Mouse (Mus musculus): Measurements from ENCODE around the gene Kxd1. TPM values are rescaled to one million over a fixed set of nuclear protein-coding genes. Genes with fewer than 3 reads are reported as not detected.

The Kxd1 gene
- 84.7 TPM for polyA plus RNA-seq (2017; shearing (Covaris generic))

DNA sequence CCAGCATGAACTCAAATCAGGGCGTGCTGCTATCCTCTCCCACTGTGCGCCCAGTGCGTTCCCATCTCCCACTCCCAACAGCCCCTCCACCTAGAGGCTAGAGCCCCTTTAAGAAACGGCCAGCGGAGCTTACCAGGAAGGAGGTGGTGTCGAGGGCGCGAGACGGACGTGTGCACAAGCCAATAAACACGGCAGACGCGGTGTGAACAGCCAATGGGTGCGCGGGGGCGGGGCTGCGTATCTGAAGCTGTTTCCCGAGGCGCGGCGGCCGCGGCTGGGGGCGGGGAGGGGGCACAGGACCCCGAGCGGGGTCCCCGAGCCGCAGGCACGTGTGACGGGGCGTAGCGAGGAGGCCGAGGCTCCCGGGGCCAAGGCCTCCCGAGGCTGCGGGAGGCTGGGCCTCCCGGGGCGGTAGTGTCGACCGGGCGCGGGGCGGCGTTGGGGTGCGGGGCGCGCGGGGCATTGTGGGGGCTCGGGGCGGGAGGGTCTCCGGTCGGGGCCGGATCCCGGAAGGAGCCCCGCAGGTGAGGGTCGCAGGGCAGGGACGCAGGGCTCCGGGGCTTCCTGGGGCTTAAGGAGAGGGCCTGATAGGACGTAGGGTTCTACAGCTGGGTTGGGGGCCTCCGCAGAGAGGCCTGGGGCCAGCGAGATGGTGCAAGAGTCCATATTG lies at the start of gene Kxd1, which contains the start of gene Fkbp8:
Gene Kxd1, minus strand, starts transcription at position 445 of the 670 bp plus-strand sequence.
Gene Fkbp8, plus strand, starts transcription at position 213 of the 670 bp plus-strand sequence.

DNA sequence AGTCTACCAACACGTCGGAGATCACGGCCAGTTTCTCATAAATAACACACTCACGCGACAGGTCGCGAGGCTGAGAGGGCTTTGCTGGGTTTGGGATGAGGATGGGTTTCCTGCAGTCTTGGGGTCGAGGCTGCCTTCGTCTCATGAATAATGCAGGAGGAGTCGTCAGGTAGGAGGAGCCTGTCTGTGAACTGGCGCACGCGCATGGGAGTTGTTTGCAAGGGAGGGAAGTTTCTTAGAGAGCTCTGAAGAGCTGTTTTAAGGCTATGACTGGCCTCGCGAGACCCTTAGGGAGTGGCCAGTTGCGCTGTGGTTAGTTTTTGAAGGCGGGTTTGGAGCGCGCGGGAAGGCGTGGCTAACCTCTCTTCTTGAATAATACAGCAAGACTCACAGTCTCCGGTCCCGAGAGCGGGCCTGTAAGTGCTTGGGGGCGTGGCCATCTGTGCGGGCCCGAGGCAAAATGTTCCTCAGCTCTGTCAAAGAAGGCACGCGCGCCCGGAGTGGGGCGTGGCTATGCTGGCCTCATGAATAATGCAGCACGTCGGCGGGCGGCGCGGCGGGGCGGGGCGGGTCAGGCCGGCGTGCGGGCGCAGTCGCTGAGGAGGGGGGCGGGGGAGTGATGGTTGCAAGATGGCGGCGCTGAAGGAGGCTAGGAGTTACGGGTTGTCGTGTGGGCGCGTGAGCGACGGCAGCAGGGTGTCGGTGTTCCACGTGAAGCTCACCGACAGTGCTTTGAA lies 11.5 kb upstream of the Kxd1 start, which contains the start of gene Ell:
Gene Ell, plus strand, starts transcription at position 381 of the 737 bp plus-strand sequence.

DNA sequence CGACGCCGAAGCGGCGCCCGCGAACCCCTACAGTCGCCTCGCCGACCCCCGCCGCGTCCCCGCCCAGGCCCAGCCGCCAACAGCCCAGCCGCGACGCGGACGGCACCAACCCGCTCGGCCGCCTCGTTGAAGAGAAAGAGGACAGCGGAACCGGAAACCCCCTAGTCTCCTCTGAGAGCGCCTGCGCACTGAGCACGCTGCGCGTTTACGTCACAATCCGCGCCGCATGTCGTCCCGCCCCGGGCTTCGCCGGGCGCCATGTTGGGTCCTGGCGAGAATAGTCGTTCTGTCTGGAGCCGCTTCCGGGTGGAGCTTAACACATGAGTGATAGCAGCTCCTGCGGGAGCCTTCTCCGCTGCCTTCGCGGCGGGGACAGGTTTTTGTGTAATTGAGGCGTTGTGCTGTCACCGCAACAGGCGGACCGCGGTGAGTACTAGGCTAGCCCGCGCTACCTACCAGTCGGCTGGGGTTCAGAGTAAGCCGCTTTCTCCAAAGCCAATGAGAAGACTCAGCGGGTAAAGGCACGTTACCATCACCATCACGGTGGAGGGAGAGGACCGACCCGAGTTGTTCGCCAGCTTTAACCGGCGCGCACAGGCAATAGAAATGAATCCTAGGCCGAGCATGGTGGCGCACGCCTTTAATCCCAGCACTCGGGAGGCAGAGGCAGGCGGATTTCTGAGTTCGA lies 17.4 kb downstream of the Kxd1 start, which contains the start of gene Uba52:
Gene Uba52, minus strand, starts transcription at position 574 of the 688 bp plus-strand sequence.

DNA sequence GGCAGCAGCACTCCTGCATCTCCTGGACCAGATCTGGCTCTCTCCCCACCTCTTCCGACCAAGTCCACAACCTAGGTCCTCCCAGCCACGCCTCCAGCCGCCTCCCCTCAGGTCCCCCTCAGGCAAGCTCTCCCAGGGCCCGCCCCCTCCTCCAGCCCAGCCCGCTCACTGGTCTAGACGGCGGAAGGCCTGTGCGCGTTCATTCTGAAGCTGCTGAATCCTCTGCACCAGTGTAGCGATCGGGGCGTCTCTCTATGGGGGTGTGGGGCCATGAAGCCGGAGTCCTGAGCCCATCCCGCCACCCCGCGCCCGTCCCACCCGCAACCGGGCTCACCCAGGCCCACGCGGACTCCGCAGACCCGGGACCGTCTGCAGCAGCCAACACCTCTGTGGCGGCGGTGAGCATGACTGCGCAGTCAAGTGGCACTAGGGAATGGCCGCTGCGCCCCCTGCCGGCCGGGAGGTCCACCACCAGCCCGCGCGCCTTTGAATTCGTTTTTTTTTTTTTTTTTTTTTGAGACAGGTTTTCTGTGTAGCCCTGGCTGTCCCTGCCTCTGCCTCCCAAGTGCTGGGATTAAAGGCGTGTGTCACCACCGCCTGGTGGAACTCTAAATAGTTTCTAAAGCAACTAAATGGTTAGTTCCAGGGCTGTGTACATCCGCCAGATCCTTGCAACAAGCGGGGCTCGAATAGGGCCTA lies 21.3 kb downstream of the Kxd1 start, which contains the start of gene Rex1bd:
Gene Rex1bd, minus strand, starts transcription at position 425 of the 699 bp plus-strand sequence.

DNA sequence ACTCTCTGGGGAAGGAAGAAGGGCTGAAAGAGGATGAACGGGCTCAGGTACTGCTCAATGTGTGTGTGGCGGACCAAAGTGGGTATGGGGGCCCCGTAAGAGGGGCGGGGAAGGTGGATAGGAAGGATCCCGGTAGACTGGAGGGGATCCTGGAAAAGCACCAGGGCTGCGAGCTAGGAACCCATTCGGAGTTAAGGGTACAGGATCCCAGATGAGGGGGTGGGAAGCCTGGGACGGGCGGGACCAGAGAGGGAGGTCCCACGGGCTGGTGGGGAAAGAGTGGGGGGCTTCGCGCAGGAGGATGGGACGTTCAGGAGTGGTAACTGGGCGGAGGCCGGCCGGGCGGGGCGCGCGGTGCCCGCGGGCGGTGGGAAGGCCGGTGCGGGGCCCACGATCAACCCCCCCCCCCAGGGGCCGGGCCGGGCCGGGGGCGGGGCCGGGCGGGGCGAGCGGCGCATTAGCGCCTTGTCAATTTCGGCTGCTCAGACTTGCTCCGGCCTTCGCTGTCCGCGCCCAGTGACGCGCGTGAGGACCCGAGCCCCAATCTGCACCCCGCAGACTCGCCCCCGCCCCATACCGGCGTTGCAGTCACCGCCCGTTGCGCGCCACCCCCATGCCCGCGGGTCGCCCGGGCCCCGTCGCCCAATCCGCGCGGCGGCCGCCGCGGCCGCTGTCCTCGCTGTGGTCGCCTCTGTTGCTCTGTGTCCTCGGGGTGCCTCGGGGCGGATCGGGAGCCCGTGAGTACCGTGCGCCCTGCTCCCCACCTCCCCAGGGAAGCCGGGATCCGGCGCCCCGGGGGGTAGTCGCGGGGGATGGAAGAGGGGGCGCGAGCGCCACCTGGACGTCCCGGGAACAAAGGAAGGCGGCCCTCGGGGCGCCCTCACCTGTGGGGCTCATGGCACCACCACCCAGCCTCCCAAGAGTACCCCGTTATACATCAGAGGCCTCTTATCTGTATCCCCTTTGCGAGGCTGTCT lies 34.8 kb downstream of the Kxd1 start, which contains the start of gene Crlf1:
Gene Crlf1, plus strand, starts transcription at position 495 of the 977 bp plus-strand sequence.

DNA sequence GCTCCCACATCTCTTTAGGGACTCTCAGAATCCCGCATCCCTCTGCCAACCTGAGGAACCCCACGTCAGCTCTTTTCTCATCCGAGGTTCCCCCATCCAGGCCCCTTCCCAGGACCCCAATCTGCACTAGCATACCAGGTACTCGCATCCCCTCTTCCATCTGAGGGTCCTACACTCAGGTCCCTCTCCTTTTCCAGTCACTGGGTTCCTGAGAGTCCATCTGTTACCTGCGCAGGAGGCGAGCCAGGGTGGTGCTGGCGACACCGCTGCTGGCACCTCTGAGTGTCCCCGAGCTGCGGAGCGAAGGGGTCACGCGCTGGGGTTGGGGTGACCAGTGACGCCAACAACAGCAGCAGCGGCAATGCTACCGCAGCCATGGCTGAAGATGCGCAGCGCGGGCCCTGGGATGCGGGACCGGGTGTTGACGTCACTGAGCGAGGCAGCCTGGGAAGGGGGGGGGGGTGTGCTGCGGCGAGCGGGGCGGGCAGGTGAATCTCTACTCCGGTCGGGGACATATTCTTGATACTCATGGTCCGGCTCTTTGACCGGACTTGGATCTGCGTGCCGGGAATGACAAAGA lies 40.7 kb downstream of the Kxd1 start, which contains the start of gene Tmem59l:
Gene Tmem59l, minus strand, starts transcription at position 418 of the 580 bp plus-strand sequence.

DNA sequence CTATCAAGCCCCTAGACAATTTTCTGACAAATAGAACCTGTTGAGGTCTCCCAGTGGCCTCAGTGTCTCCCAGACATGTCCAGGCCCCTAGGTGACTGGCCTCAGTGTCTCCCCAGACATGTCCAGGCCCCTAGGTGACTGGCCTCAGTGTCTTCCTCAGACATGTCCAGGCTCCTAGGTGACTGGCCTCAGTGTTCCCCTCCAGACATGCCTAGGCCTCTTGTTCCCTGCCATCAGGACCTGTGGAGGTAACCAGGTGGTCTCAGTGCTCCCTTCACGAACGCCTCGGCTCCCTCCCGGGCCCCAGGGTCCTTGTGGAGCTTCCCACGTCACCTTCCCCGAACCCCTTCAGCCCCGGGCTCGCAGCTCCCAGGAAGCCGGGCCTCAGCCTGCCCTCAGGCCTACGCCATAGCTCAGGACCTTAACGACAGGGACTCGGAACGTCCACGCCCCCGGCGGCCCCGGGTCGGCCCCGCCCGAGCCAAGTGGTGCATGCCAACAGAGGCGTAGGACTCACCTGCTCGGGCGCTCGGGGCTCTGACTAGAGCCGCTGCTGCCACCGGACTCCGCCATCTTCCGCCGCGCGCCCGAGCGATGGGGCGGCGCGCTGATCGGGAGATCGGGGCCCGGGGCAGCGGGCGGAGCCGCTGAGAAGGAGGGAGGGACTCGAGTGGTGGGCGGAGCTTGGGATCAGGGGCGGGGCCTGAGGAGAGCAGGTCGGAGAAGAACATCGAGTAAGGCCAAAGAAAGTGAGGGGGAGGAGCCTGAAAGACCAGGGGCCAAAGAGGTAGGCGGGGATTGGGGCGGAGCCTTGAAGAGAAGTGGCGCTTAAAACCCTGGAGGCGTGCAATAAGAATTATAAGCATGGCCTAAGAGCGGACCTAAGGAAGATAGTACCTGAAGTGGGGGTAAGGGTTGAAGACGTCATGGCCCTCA lies 51.2 kb downstream of the Kxd1 start, which contains the start of gene Klhl26:
Gene Klhl26, minus strand, starts transcription at position 636 of the 936 bp plus-strand sequence.

Other genes starting within 250 kb of the Kxd1 start
- 1.3 TPM for gene Homer3, start 245.1 kb downstream of the Kxd1 start, polyA plus RNA-seq (2017; shearing (Covaris generic))
- 59.3 TPM for gene Ddx49, start 225.5 kb downstream of the Kxd1 start, polyA plus RNA-seq (2017; shearing (Covaris generic))
- 349 TPM for gene Cope, start 225.4 kb downstream of the Kxd1 start, polyA plus RNA-seq (2017; shearing (Covaris generic))
- not detected for gene Cers1, start 212.2 kb downstream of the Kxd1 start, polyA plus RNA-seq (2017; shearing (Covaris generic))
- not detected for gene Gdf1, start 198.1 kb downstream of the Kxd1 start, polyA plus RNA-seq (2017; shearing (Covaris generic))
- gene Upf1, start 174.7 kb downstream of the Kxd1 start, polyA plus RNA-seq (2017; shearing (Covaris generic)) = 6.2 TPM
- gene Comp, start 154.4 kb downstream of the Kxd1 start, polyA plus RNA-seq (2017; shearing (Covaris generic)) = 1.1 TPM
- 19.0 TPM for gene Crtc1, start 88.4 kb downstream of the Kxd1 start, polyA plus RNA-seq (2017; shearing (Covaris generic))
- 18.6 TPM for gene Klhl26, start 51.0 kb downstream of the Kxd1 start, polyA plus RNA-seq (2017; shearing (Covaris generic))
- not detected for gene Tmem59l, start 40.6 kb downstream of the Kxd1 start, polyA plus RNA-seq (2017; shearing (Covaris generic))
- gene Crlf1, start 34.8 kb downstream of the Kxd1 start, polyA plus RNA-seq (2017; shearing (Covaris generic)) = not detected
- 110 TPM for gene Rex1bd, start 21.2 kb downstream of the Kxd1 start, polyA plus RNA-seq (2017; shearing (Covaris generic))
- 1,044 TPM for gene Uba52, start 17.2 kb downstream of the Kxd1 start, polyA plus RNA-seq (2017; shearing (Covaris generic))
- 450 TPM for gene Fkbp8, start 232 bp downstream of the Kxd1 start, polyA plus RNA-seq (2017; shearing (Covaris generic))
- 43.3 TPM for gene Ell, start 11.5 kb upstream of the Kxd1 start, polyA plus RNA-seq (2017; shearing (Covaris generic))
- gene Isyna1, start 66.4 kb upstream of the Kxd1 start, polyA plus RNA-seq (2017; shearing (Covaris generic)) = 98.4 TPM
- 34.8 TPM for gene Ssbp4, start 80.9 kb upstream of the Kxd1 start, polyA plus RNA-seq (2017; shearing (Covaris generic))
- gene Lrrc25, start 88.2 kb upstream of the Kxd1 start, polyA plus RNA-seq (2017; shearing (Covaris generic)) = 0.40 TPM
- gene Gdf15, start 104.5 kb upstream of the Kxd1 start, polyA plus RNA-seq (2017; shearing (Covaris generic)) = not detected
- 6.1 TPM for gene Pgpep1, start 132.4 kb upstream of the Kxd1 start, polyA plus RNA-seq (2017; shearing (Covaris generic))
- gene Lsm4, start 145.3 kb upstream of the Kxd1 start, polyA plus RNA-seq (2017; shearing (Covaris generic)) = 330 TPM
- 22.8 TPM for gene Jund, start 171.0 kb upstream of the Kxd1 start, polyA plus RNA-seq (2017; shearing (Covaris generic))
- gene Iqcn, start 175.5 kb upstream of the Kxd1 start, polyA plus RNA-seq (2017; shearing (Covaris generic)) = 0.09 TPM
- gene Gm3336, start 190.6 kb upstream of the Kxd1 start, polyA plus RNA-seq (2017; shearing (Covaris generic)) = not detected
- 0.85 TPM for gene Pde4c, start 195.8 kb upstream of the Kxd1 start, polyA plus RNA-seq (2017; shearing (Covaris generic))
- 17.6 TPM for gene Rab3a, start 226.7 kb upstream of the Kxd1 start, polyA plus RNA-seq (2017; shearing (Covaris generic))
- gene Mpv17l2, start 233.0 kb upstream of the Kxd1 start, polyA plus RNA-seq (2017; shearing (Covaris generic)) = 19.0 TPM
- 31.0 TPM for gene Pik3r2, start 248.8 kb upstream of the Kxd1 start, polyA plus RNA-seq (2017; shearing (Covaris generic))

Measured in inflammation-experienced regulatory T-cells, adult 16 weeks (primary cell).